Mouse (Mus musculus): ENCODE results near the gene Anapc2.

- TF ChIP-seq CTCF (IDR thresholded peaks at IDR 0.05) (no peak), EP300 (IDR thresholded peaks at IDR 0.05) (no peak)
Measured at GRCm38 (mm10) chr2:25285551-25285950, 13.3 kb downstream of the Anapc2 start.

Data from lung, postnatal 0 days (tissue).